Mouse (Mus musculus) naive thymus-derived CD4-positive, alpha-beta T cell, adult 2 months (primary cell): ENCODE results near the gene Spata31d1a.
"Not testable (repeated sequence)": the region's sequence is repeated elsewhere in the genome, so short reads cannot be mapped to it uniquely, and the experiment has no call there.

Source experiments
- DNase-seq: peaks from one replicate; pipeline ENCODE4 v3.0.0-alpha.2; 2011; ENCODE audit warnings: low read depth

The Spata31d1a gene

GRCm38 (mm10) chr13:59710230-59710629, at the start of gene Spata31d1a:
Gene Spata31d1a (minus strand): TSS chr13:59710330.
- no peak for DNase-seq

DNA sequence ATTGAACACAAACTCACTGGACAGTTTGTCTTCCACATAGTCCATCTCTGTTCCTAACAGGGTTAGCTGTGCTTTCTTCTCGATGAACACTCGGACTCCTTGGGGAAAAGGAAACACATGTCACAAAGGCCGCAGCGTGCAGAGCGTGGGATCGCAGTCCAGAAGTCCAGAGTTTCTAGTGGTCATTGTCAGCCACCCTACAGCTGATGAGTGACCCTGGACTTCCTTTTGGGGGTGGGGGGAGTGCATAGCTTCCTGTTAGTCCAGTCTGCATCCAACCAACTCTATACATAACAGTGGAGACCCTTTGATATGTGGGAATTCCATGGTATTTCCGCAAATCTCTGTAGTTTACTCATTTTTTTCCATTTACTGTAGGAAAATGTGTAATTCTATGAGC, 46.8 kb upstream of the Spata31d1a start:
- DNase-seq: no peak

- no peak for DNase-seq
Observed at GRCm38 (mm10) chr13:59750310-59750709, 40.2 kb upstream of the Spata31d1a start.

DNA sequence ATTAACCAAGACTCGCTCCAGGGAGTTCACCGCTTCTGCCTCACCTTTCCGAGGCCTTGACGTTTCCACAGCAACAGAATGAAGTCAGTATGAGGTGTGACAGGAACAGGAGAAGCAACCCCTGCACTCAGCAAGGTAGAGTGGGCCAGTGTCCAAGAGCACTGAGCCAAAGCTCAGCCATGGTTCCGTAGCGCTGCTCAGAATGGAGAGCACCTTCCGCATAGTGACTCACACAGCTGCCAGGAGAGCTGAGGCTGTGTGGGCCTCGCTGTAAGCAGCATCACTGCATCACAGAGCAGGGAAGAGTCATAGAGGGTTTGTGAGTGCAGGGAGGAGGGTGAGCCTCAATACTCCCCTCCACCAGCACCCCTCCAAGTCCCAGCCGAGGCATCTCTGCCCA, 36.6 kb upstream of the Spata31d1a start, which contains the start of gene 1700014D04Rik:
Gene 1700014D04Rik, minus strand, starts transcription at position 42 of the 400 bp plus-strand sequence.
- DNase-seq: no peak

GRCm38 (mm10) chr13:59746164-59746563, 36.0 kb upstream of the Spata31d1a start:
- DNase-seq: no peak

DNA sequence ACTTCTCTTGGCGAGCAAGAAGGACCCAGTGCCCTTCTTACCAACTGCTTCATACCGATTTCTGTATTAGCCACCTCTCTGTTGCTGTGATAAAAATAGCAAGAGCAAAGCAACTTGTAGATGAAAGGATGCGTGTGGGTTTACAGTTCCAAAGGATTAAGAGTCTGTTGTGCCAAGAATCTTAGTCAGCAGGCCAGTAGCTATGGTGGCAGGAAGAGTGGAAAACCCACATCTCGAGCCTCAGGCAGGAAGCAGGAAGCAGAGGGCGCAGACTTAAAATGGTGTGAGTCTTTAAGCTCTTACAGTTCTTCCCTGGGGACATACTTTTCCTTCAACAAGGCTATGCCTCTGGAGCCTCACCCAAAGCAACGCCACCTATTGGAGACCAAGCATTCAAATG, 35.3 kb upstream of the Spata31d1a start:
- DNase-seq: no peak

GRCm38 (mm10) chr13:59741697-59742096, 31.6 kb upstream of the Spata31d1a start:
- DNase-seq: peak; percentile 46

DNA sequence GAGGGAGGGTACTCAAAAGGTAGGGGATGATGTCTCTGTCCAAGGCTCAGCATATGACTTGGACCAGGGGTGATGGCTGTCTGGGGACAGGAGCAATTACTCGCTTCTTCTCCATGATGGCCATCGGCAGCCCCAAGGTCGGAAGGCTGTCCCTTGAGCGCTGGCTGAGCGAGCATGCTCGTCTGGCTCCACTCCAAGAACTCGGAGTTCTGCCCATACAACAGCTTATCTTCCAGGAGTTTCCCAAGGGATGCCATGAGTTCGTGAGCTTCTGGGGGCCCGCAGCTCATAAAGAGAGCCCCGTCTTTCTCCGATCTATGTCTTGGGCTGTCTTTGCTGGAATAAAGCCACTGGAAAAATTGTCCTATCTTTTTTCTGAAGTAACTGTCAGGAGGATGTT, 31.0 kb upstream of the Spata31d1a start:
- no peak for DNase-seq

DNA sequence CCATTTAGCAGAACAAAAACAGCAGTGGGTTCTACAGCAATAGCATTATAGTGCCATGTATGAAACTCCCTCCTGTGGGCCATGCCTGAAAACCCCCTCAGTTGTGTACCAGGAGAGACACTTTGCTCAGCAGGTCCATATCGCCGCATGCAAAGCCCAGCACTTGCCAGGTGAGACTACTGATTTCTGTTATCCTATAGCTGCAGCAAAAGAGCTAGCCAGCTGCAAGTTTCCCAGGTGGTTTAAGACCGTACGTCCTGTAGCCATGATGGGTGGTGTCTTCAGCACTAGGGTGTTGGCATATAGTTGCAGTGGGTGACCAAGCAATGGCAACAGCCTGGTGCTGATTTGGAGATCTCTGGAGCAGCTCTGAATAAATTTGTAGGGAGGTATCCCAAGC, 29.3 kb upstream of the Spata31d1a start:
- DNase-seq: no peak

GRCm38 (mm10) chr13:59738455-59738854, 28.3 kb upstream of the Spata31d1a start:
- no peak for DNase-seq

- DNase-seq: no peak
Observed at GRCm38 (mm10) chr13:59735190-59735589, 25.1 kb upstream of the Spata31d1a start.

- not testable (repeated sequence) for DNase-seq
Observed at GRCm38 (mm10) chr13:59734347-59734746, 24.2 kb upstream of the Spata31d1a start.

DNA sequence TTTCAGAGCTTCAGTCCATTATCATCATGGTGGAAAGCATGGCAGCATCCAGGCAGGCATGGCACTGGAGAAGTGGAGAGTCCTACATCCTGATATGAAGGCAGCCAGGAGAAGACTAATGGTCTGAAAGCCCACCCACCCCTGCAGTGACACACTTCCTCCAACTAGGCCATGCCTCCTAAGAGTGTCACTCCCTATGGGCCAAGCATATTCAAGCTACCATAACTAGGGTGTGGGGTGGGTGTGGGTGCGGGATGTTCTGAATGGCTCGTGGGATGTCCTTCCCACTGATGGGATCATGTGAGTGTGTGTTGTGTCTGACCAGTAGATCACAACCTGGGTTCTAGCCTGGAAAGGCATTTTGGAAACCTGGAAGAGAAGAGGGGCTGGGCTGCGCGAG, 23.8 kb upstream of the Spata31d1a start:
- no peak for DNase-seq

- no peak for DNase-seq
Observed at GRCm38 (mm10) chr13:59731652-59732051, 21.5 kb upstream of the Spata31d1a start, which contains the start of gene Spata31d1d. Gene Spata31d1d (minus strand): TSS chr13:59731752.

DNA sequence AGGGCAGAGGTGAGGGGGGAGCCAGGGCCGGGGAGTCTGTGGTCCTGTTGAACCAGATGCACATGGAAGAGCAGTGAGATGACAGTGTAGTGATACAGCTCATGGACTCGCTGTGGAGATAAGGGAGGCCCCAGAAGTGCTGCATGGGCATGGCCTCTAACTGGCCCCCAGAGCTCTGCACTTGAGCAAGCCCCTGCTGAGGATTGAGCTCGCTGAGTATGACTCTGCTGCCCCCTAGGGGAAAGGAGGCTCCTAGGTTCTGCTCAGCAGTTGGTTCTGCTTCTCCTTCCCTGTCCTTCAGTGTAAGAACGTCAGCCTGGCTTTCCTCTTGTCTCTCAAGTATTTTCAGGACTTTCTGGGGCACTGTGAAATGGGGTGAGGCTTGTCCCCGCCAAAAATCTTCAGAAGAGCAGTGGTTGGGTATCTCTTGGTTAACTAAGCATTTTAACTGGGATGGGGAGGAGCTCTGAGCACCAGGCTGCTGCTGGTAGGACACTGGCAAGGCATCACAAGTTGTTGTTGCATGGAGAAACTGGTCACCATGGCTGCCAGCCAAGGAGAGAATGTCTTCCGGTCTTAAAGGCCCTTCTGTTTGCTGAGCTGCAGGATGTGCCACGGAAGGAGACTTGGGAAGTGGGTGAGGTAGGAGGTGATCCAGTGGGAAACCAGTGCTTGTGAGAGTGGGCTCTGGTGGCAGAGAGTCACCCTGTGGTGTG, 18.4 kb upstream of the Spata31d1a start:
- DNase-seq: peak; percentile 89

DNA sequence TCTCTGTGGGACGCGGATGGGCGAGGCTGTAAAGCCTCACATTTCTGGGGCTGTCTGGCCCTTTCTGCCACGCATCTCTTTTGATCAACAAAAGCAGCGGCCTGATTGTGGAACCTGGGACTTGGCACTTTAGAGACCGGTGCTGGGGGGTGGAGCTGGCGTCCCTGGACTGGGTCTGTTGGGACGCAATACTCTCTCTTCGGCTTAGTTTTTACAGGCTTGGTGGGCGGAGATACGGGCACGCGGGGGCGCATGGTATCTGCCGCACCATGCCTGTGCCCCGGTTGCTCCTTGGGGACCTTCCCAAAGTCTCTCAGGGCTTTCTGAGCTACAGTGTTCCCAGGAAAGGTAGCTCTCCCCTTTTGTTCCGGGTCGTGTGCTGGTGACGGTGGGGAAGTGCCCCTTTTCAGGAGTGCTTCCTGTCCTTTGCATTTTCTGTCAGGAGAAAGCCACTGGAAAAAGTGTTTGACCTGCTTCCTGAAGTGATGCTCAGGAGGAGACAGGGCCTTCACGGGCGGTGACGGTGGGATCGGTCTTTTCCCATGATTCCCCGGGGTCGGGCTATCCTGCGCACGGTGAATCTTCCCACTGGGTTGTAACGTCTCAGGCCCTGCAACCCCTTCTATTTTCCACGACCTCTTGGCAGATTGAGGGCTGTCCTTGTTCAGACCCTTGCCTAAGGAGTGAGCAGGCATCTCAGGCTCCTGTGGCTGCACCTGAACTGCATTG, 16.2 kb upstream of the Spata31d1a start:
- no peak for DNase-seq

GRCm38 (mm10) chr13:59722089-59722488, 12.0 kb upstream of the Spata31d1a start:
- not testable (repeated sequence) for DNase-seq

- no peak for DNase-seq
Observed at GRCm38 (mm10) chr13:59719475-59719874, 9.3 kb upstream of the Spata31d1a start.

DNA sequence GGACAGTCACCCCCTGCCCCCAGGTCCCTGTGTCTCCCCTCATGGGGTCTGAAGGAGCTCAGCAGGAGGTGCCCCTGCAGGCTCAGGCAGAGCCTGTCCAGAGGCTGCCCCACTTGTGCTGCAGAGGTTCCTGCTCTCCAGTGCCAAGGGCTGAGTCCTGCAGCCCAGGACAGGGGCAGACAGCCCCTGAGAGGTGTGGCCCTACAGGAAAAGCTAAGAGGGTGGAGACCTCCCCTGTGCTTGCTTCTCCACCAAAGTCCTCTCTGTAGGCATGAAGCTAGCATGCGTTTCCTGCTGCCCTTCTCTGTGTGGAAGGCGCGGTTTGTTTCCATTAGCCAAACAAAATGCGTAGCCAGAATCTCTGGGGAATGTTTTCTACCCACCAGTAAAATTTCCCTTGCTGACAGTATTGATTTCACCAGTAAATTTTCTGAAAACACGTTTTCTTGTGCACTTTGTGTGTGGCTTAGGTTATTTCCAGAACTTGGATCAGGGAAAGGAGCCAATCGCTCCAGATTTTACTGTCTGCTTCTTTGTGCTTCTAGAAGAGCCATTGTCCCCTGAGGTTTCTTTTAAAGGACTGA, 8.8 kb upstream of the Spata31d1a start:
- DNase-seq: peak; percentile 49

- DNase-seq: peak; percentile 34
Observed at GRCm38 (mm10) chr13:59713710-59714109, 3.6 kb upstream of the Spata31d1a start.

DNA sequence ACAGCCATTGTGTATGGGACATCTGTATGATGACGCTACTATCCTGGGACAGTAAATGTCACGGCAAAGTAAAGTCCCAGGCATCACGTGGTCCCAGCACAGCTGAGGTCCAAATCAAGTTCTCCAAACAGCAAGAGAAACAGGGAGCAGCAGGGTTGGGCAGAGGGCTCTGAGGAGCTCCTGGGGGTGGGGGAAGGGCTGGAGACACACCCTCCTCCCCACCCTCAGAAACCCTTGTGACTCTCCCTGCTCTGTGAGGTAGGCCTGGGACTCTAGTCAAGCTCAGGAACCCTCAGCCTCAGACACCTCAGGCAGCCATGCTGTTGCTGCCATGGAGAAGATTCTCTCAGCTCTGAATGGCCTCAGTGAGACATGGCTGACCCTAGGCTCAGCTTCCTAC, 1.9 kb upstream of the Spata31d1a start, which contains the start of gene Spata31d1b:
Gene Spata31d1b, plus strand, starts transcription at position 301 of the 400 bp plus-strand sequence.
- not testable (repeated sequence) for DNase-seq

- peak; percentile 84 for DNase-seq
Observed at GRCm38 (mm10) chr13:59704562-59704961, 5.6 kb downstream of the Spata31d1a start.

- DNase-seq: no peak
Observed at GRCm38 (mm10) chr13:59703514-59703913, 6.6 kb downstream of the Spata31d1a start.
